Mouse (Mus musculus) MEL (cell line): Measurements from ENCODE around the gene Rrp8. TPM values are rescaled to one million over a fixed set of nuclear protein-coding genes. Genes with fewer than 3 reads are reported as not detected.

ENCODE experiments used
- DNase-seq: peaks from one replicate; pipeline ENCODE4 v3.0.0; 2011; ENCODE audit warnings: low read depth, low spot score
- H3K27ac ChIP-seq: 2 replicates; pipeline ENCODE4 v1.5.1; 2012; ENCODE audit warnings: low read depth, mild to moderate bottlenecking, control low read depth, low read length, moderate library complexity; ENCODE audit not compliant: control insufficient read depth
- H3K27me3 ChIP-seq, 2 experiments: fragments of 150-350 bp in 1 of 2; sonication (generic) in 1 of 2; 2 replicates each; pipeline ENCODE4 v1.6.1; 2012; ENCODE audit warnings: low read length in 2 of 2, mild to moderate bottlenecking in 2 of 2, improper control_type of control experiment in 1 of 2, moderate library complexity in 1 of 2; ENCODE audit not compliant: insufficient read depth in 2 of 2, control insufficient read depth in 1 of 2
- H3K36me3 ChIP-seq, 2 experiments: 2 replicates each; pipeline ENCODE4 v1.6.1; 2012 to 2014; ENCODE audit warnings: low read length in 2 of 2, improper control_type of control experiment in 1 of 2, inconsistent platforms in 1 of 2, mild to moderate bottlenecking in 1 of 2; ENCODE audit not compliant: insufficient read depth in 2 of 2, control insufficient read depth in 1 of 2
- H3K4me1 ChIP-seq, 2 experiments: fragments of 150-350 bp in 1 of 2; sonication (generic) in 1 of 2; 2 replicates each; pipeline ENCODE4 v1.6.1; 2012; ENCODE audit warnings: low read length in 2 of 2, improper control_type of control experiment in 1 of 2, mild to moderate bottlenecking in 1 of 2; ENCODE audit not compliant: insufficient read depth in 2 of 2, control insufficient read depth in 1 of 2
- H3K4me3 ChIP-seq, 2 experiments: fragments of 150-350 bp in 1 of 2; sonication (generic) in 1 of 2; 2 replicates each; pipeline ENCODE4 v1.5.1; 2012; ENCODE audit warnings: low read depth in 2 of 2, low read length in 2 of 2, mild to moderate bottlenecking in 2 of 2, moderate library complexity in 2 of 2, control low read depth in 1 of 2, improper control_type of control experiment in 1 of 2; ENCODE audit not compliant: control insufficient read depth in 1 of 2, insufficient read depth in 1 of 2
- H3K79me2 ChIP-seq: 2 replicates; pipeline ENCODE4 v1.6.1; 2012; ENCODE audit warnings: mild to moderate bottlenecking, low read length, moderate library complexity; ENCODE audit not compliant: control insufficient read depth, poor library complexity, insufficient read depth
- H3K9ac ChIP-seq: 2 replicates; pipeline ENCODE4 v1.6.1; 2012; ENCODE audit warnings: low read depth, mild to moderate bottlenecking, control low read depth, low read length, moderate library complexity; ENCODE audit not compliant: control insufficient read depth, poor library complexity, severe bottlenecking
- H3K9me3 ChIP-seq: fragments of 150-350 bp; sonication (generic); replicated peaks from 2 replicates; pipeline ENCODE4 v1.6.1; 2012; ENCODE audit warnings: mild to moderate bottlenecking, low read length, improper control_type of control experiment, moderate library complexity; ENCODE audit not compliant: insufficient read depth
- CHD1 ChIP-seq: IDR thresholded peaks from 2 replicates; pipeline ENCODE4 v1.6.1; 2012; ENCODE audit warnings: low read depth, mild to moderate bottlenecking, inconsistent platforms, low read length, improper control_type of control experiment
- ETS1 ChIP-seq: IDR thresholded peaks from 2 replicates; pipeline ENCODE4 v1.6.1; 2012; ENCODE audit warnings: low read depth, mild to moderate bottlenecking, inconsistent platforms, low read length, improper control_type of control experiment, moderate library complexity
- GABPA ChIP-seq: IDR thresholded peaks from 2 replicates; pipeline ENCODE4 v1.6.1; 2012; ENCODE audit warnings: low read depth, mild to moderate bottlenecking, inconsistent platforms, low read length, improper control_type of control experiment, moderate library complexity
- MAFK ChIP-seq: IDR thresholded peaks from 2 replicates; pipeline ENCODE4 v1.6.1; 2011; ENCODE audit warnings: low read depth, mild to moderate bottlenecking, low read length, improper control_type of control experiment, borderline replicate concordance
- NELFE ChIP-seq: IDR thresholded peaks from 2 replicates; pipeline ENCODE4 v1.6.1; 2011; ENCODE audit warnings: low read depth, low read length, improper control_type of control experiment
- SIN3A ChIP-seq: IDR thresholded peaks from 2 replicates; pipeline ENCODE4 v1.6.1; 2012; ENCODE audit warnings: low read length, improper control_type of control experiment, inconsistent platforms
- ZMIZ1 ChIP-seq: IDR thresholded peaks from 2 replicates; pipeline ENCODE4 v1.6.1; 2012; ENCODE audit warnings: low read depth, mild to moderate bottlenecking, inconsistent platforms, low read length, improper control_type of control experiment, moderate library complexity
- ZNF384 ChIP-seq: IDR thresholded peaks from 2 replicates; pipeline ENCODE4 v1.6.1; 2012; ENCODE audit warnings: low read depth, mild to moderate bottlenecking, inconsistent platforms, low read length, improper control_type of control experiment
- polyA plus RNA-seq, 2 experiments: library from polyadenylated mRNA; stranded (reverse) in 1 of 2; unstranded in 1 of 2; fragments of >175 nt in 1 of 2; fragments of >200 nt in 1 of 2; gene quantifications; 2 replicates each; pipeline versions ENCODE4 v1.2.1 to v1.2.4; 2012; ENCODE audit warnings: low replicate concordance in 2 of 2, low read depth in 1 of 2; ENCODE audit not compliant: insufficient read length in 2 of 2, insufficient read depth in 1 of 2, missing spikeins in 1 of 2
- total RNA-seq: library from RNA; depleted of rRNA; stranded (reverse); fragments of 300-350 nt; gene quantifications from 2 replicates; pipeline ENCODE4 v1.2.3, GENCODE M21; 2012

The Rrp8 gene
- total and polyA plus RNA-seq, 3 experiments: 54.2 to 66.9 TPM; not detected in 1

DNA sequence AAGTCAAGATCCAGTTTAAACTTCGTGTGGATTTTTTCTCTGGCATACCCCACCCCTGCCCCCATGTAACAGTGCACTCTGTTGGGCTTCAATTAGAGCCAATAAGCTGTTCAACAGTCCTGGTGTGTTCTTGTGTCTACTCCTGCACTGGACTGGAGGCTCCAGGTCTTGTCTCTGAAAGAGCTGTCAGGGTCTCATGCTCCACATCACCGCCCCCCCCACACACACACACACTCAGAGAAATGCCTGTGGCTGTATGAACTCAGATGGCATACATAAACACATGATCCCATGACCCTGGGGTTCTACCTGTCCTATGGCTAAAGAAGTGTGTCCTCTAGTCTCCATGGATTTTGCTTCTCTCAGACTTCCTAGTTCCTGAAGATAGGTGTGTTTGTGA is 38.8 kb upstream of the Rrp8 start:
- no peak overlapping the region for H3K27ac ChIP-seq
- no peak overlapping the region for H3K9ac ChIP-seq
- H3K36me3 ChIP-seq: peaks cover 0 to 2% of the 10 kb centered on the region in 2 experiments; a peak in 1 of 4 replicates
- no peak for DNase-seq
- no peaks in the 10 kb centered on the region for H3K79me2 ChIP-seq
- peaks cover 0 to 2% of the 10 kb centered on the region in 2 experiments; a peak in 1 of 4 replicates for H3K27me3 ChIP-seq
- TF ChIP-seq ETS1 (no peak), NELFE (no peak)
- H3K4me1 ChIP-seq: peaks cover 0 to 14% of the 10 kb centered on the region in 2 experiments; a peak in 2 of 4 replicates
- H3K4me3 ChIP-seq: no peak overlapping the region
- H3K9me3 ChIP-seq: no peaks in the 10 kb centered on the region

- H3K27me3 ChIP-seq: peaks cover 2 to 8% of the 10 kb centered on the region in 2 experiments; a peak in 3 of 4 replicates
- H3K9ac ChIP-seq: no peak overlapping the region
- no peak overlapping the region for H3K4me3 ChIP-seq
- H3K4me1 ChIP-seq: peaks cover 0 to 14% of the 10 kb centered on the region in 2 experiments; a peak in 2 of 4 replicates
- no peaks in the 10 kb centered on the region for H3K9me3 ChIP-seq
- peaks cover 0 to 2% of the 10 kb centered on the region in 2 experiments; a peak in 1 of 4 replicates for H3K36me3 ChIP-seq
- no peak overlapping the region for H3K27ac ChIP-seq
- no peak for DNase-seq
- no peaks in the 10 kb centered on the region for H3K79me2 ChIP-seq
- TF ChIP-seq ZNF384: no peak
Observed at GRCm38 (mm10) chr7:105774661-105775060, 37.5 kb upstream of the Rrp8 start.

DNA sequence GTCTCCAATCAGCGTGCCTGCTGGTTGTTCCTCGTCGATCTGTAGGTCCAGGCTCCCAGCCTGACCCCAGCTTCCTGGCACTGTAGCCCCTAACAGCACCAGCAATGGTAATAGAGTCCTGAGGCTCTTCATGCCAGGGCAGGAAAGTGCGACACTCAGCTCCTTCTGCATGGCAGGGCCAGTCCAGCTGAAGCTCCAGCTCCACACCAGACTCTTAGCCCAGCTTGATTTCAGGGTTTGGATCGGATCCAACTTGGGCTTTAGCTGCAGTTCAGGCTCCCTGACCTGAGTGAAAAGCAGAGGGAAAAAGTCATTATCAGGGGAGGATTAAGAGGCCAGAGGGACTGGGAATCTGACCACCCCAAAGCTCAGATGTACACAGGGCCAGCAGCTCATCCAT is 35.9 kb upstream of the Rrp8 start:
- Histone ChIP-seq H3K9ac (no peak overlapping the region), H3K27me3 (peaks cover 2 to 8% of the 10 kb centered on the region in 2 experiments; a peak in 3 of 4 replicates), H3K27ac (no peak overlapping the region), H3K79me2 (no peaks in the 10 kb centered on the region), H3K4me1 (peaks cover 0 to 2% of the 10 kb centered on the region in 2 experiments; a peak in 2 of 4 replicates), H3K36me3 (peaks cover 0 to under 1% of the 10 kb centered on the region in 2 experiments; a peak in 1 of 4 replicates), H3K9me3 (no peaks in the 10 kb centered on the region), H3K4me3 (no peak overlapping the region)
- TF ChIP-seq MAFK (no peak), ZMIZ1 (no peak), CHD1 (no peak)
- no peak for DNase-seq

GRCm38 (mm10) chr7:105772331-105772730 is 35.1 kb upstream of the Rrp8 start:
- Histone ChIP-seq H3K36me3 (no peaks in the 10 kb centered on the region), H3K79me2 (no peaks in the 10 kb centered on the region)
- TF ChIP-seq SIN3A: no peak
- no peak for TF ChIP-seq GABPA
- no peak for TF ChIP-seq NELFE
- TF ChIP-seq, all 39 proteins: peak for 0
- Histone ChIP-seq H3K4me3 (no peak overlapping the region), H3K9me3 (no peaks in the 10 kb centered on the region), H3K27ac (no peak overlapping the region), H3K9ac (no peak overlapping the region), H3K27me3 (peaks cover 2 to 8% of the 10 kb centered on the region in 2 experiments; a peak in 3 of 4 replicates), H3K4me1 (no peaks in the 10 kb centered on the region)
- DNase-seq: no peak
